In the genomic region with DNA sequence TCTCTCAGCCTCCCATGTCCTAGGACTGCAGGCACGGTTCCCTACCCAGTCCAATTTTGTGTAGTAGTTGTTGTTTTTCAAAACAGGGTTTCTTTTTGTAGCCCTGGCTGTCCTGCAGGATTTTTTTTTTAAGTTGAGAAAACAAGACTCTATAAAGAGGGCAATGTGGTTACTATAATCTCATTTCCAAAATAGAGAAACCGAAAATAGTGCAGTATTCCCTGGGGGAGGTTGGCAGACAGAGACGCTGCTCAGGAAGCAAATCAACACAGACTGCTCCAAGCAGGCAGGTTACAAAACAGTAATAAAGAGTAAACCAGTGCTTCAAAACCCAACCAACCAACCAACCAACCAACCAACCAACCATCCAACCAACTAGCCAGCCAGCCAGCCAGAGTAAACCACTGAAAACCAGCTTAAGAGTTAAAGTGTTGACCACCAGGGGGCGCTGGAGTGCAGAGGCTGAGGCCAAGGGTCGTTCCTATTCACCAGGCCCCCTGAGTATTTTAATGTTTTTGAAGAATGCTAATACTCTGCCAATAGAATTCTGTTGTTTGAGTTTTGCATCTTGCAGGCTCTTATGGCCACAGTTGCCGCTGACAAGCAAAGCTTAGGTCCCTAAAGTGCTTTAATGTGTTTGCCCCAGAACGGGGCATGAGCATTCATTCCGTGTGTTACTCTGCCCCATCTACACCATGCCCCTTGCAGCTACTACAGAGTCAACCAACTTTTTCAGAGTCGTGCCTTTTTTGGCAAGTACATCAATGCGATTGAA, we compare ENCODE assay signal across 9 mouse cellular contexts. TPM values are rescaled to one million over a fixed set of nuclear protein-coding genes. Genes with fewer than 3 reads are reported as not detected.
A peak's percentile ranks its signal among the peaks of the same experiment; 100 is the strongest.
DNase-seq lines count a peak whose midpoint lies in the region; ATAC-seq and TF ChIP-seq lines count a peak whose summit lies in the region.
"Had no signal": no experiment of that assay in that cellular context is flagged by ENCODE, and none has a peak within 500 bp of the region (broad histone marks: within the 10 kb centered on the region; RNA-seq: fewer than 3 reads in every experiment).

No protein-coding gene starts in this region.

- H3K27ac ChIP-seq in forebrain, embryonic 10.5 days: no peak overlapping the region
- no peak overlapping the region for H3K27ac ChIP-seq in forebrain, embryonic 15.5 days (replicated peaks)
- no peak overlapping the region for H3K27ac ChIP-seq in liver, embryonic 14.5 days

- intact Hi-C loops in heart, postnatal 10 days (cut with DNase I): loop anchor here (1.0 to 2.0 kb wide), 2 partner anchors 33 to 176 kb away; no protein-coding TSS in a partner anchor

- ATAC-seq in forebrain, embryonic 15.5 days (replicated peaks): no peak
- ATAC-seq in liver, embryonic 14.5 days (ENCODE audit: insufficient read depth): no peak

- 58% methylated on average over 10 of the region's 10 CpGs for WGBS in forebrain, embryonic 10.5 days
- 53% methylated on average over 10 of the region's 10 CpGs for WGBS in forebrain, embryonic 15.5 days
- 51% methylated on average over 10 of the region's 10 CpGs for WGBS in liver, embryonic 14.5 days (ENCODE audit: insufficient replicate concordance)

- H3K4me2 ChIP-seq in forebrain, embryonic 15.5 days (replicated peaks): no peak overlapping the region
- no peak overlapping the region for H3K4me2 ChIP-seq in liver, embryonic 14.5 days (ENCODE audit: low read depth)

- TF ChIP-seq CTCF in liver, embryonic 14.5 days (IDR thresholded peaks at IDR 0.05; ENCODE audit: low read depth): peak; percentile 94

- H3K27me3 ChIP-seq in forebrain, embryonic 10.5 days (ENCODE audit: poor library complexity, severe bottlenecking): no peaks in the 10 kb centered on the region
- no peaks in the 10 kb centered on the region for H3K27me3 ChIP-seq in forebrain, embryonic 15.5 days
- no peaks in the 10 kb centered on the region for H3K27me3 ChIP-seq in liver, embryonic 14.5 days (ENCODE audit: control insufficient read depth, insufficient read depth, low read length)

- no peak overlapping the region for H3K9ac ChIP-seq in forebrain, embryonic 15.5 days (replicated peaks)
- H3K9ac ChIP-seq in liver, embryonic 14.5 days (replicated peaks): no peak overlapping the region

- H3K36me3 ChIP-seq in forebrain, embryonic 10.5 days (replicated peaks): no peaks in the 10 kb centered on the region
- H3K36me3 ChIP-seq in forebrain, embryonic 15.5 days: no peaks in the 10 kb centered on the region
- H3K36me3 ChIP-seq in liver, embryonic 14.5 days (replicated peaks; ENCODE audit: control insufficient read depth, insufficient read depth, low read depth): no peaks in the 10 kb centered on the region

- TF ChIP-seq EP300 in liver, embryonic 14.5 days (IDR thresholded peaks at IDR 0.05; ENCODE audit: low read depth): no peak

- H3K4me1 ChIP-seq in forebrain, embryonic 10.5 days: 0 out of 2 replicates have a peak, but pooled peaks cover 5% of the 10 kb centered on the region
- no peaks in the 10 kb centered on the region for H3K4me1 ChIP-seq in forebrain, embryonic 15.5 days
- H3K4me1 ChIP-seq in liver, embryonic 14.5 days (replicated peaks; ENCODE audit: control insufficient read depth in 2 of 2, insufficient read depth in 2 of 2, low read length in 1 of 2): peaks cover 9 to 26% of the 10 kb centered on the region in 2 experiments

- no peaks in the 10 kb centered on the region for H3K9me3 ChIP-seq in forebrain, embryonic 10.5 days
- H3K9me3 ChIP-seq in forebrain, embryonic 15.5 days: no peaks in the 10 kb centered on the region
- no peaks in the 10 kb centered on the region for H3K9me3 ChIP-seq in liver, embryonic 14.5 days (ENCODE audit: control insufficient read depth, low read length)

- H3K4me3 ChIP-seq in forebrain, embryonic 10.5 days: no peak overlapping the region
- no peak overlapping the region for H3K4me3 ChIP-seq in forebrain, embryonic 15.5 days
- H3K4me3 ChIP-seq in liver, embryonic 14.5 days (ENCODE audit: insufficient read depth in 1 of 2, low read depth in 2 of 2, low read length in 2 of 2): no peak overlapping the region

- DNase-seq in forebrain, embryonic 10.5 days (ENCODE audit: extremely low spot score, low spot score): peak; percentile 68
- peak; percentile 78 for DNase-seq in right cerebral cortex, postnatal 4 days
- DNase-seq in right cerebral cortex, postnatal 36 days (ENCODE audit: low spot score in 2 of 2): no peak
- DNase-seq in cerebellum, postnatal 25 days: peak; percentile 70 to 85
- peak; percentile 73 to 85 for DNase-seq in heart, postnatal 10 days
- DNase-seq in liver, embryonic 14.5 days (ENCODE audit: low read depth in 3 of 3, low spot score in 3 of 3): no peak
- DNase-seq in spleen, adult 18-20 months: peak; percentile 41 to 79

RNA-seq across cellular contexts. Expression of a gene that starts 6.1 kb away (rescaled TPM):
- 0.27 and 0.46 TPM in 2 replicates for polyA plus RNA-seq in forebrain, embryonic 10.5 days (2016; fragmentation: Nextera tagmentation; extraction: Ambion mirVana)
- 1.3 and 4.6 TPM in 2 replicates for polyA plus RNA-seq in forebrain, embryonic 15.5 days (2015; fragmentation: Nextera tagmentation; extraction: Ambion mirVana)
- 10 to 100 TPM; 87.3 to 90.7 TPM for total RNA-seq in heart, postnatal 10 days (2021)
- polyA plus RNA-seq in liver, embryonic 14.5 days (2012; rRNA removed): 6.6 and 7.9 TPM in 2 replicates
- polyA plus RNA-seq in liver, embryonic 14.5 days (2014; fragmentation: Nextera tagmentation; extraction: Ambion mirVana): 6.9 and 7.3 TPM in 2 replicates
- polyA plus RNA-seq: neural tube, embryonic 14.5 days had no signal

RNA-seq across cellular contexts. Expression of a gene that starts 7.4 kb away (rescaled TPM):
- not detected in 2 replicates for polyA plus RNA-seq in forebrain, embryonic 10.5 days (2016; fragmentation: Nextera tagmentation; extraction: Ambion mirVana)
- not detected in 2 replicates for polyA plus RNA-seq in forebrain, embryonic 15.5 days (2015; fragmentation: Nextera tagmentation; extraction: Ambion mirVana)
- total RNA-seq in heart, postnatal 10 days (2021): not detected
- 78.5 and 87.0 TPM in 2 replicates for polyA plus RNA-seq in liver, embryonic 14.5 days (2012; rRNA removed)
- polyA plus RNA-seq in liver, embryonic 14.5 days (2014; fragmentation: Nextera tagmentation; extraction: Ambion mirVana): 65.7 and 69.6 TPM in 2 replicates
- polyA plus RNA-seq: neural tube, embryonic 14.5 days had no signal

RNA-seq across cellular contexts. Expression of a gene that starts 14.1 kb away (rescaled TPM):
- 412 and 423 TPM in 2 replicates for polyA plus RNA-seq in forebrain, embryonic 10.5 days (2016; fragmentation: Nextera tagmentation; extraction: Ambion mirVana)
- polyA plus RNA-seq in forebrain, embryonic 15.5 days (2015; fragmentation: Nextera tagmentation; extraction: Ambion mirVana): 421 and 426 TPM in 2 replicates
- total RNA-seq in heart, postnatal 10 days (2021): 100 to 1,000 TPM; 270 to 278 TPM
- 230 and 274 TPM in 2 replicates for polyA plus RNA-seq in liver, embryonic 14.5 days (2012; rRNA removed)
- 511 and 557 TPM in 2 replicates for polyA plus RNA-seq in liver, embryonic 14.5 days (2014; fragmentation: Nextera tagmentation; extraction: Ambion mirVana)

RNA-seq across cellular contexts. Expression of a gene that starts 29.4 kb away (rescaled TPM):
- polyA plus RNA-seq in forebrain, embryonic 10.5 days (2016; fragmentation: Nextera tagmentation; extraction: Ambion mirVana): not detected in 2 replicates
- not detected in 2 replicates for polyA plus RNA-seq in forebrain, embryonic 15.5 days (2015; fragmentation: Nextera tagmentation; extraction: Ambion mirVana)
- not detected for total RNA-seq in heart, postnatal 10 days (2021)
- 0.16 and 0.17 TPM in 2 replicates for polyA plus RNA-seq in liver, embryonic 14.5 days (2012; rRNA removed)
- polyA plus RNA-seq in liver, embryonic 14.5 days (2014; fragmentation: Nextera tagmentation; extraction: Ambion mirVana): 0.20 and 0.44 TPM in 2 replicates
- polyA plus RNA-seq: neural tube, embryonic 14.5 days had no signal

RNA-seq across cellular contexts. Expression of a gene that starts 39.3 kb away (rescaled TPM):
- polyA plus RNA-seq in forebrain, embryonic 10.5 days (2016; fragmentation: Nextera tagmentation; extraction: Ambion mirVana): 208 and 210 TPM in 2 replicates
- polyA plus RNA-seq in forebrain, embryonic 15.5 days (2015; fragmentation: Nextera tagmentation; extraction: Ambion mirVana): 225 and 228 TPM in 2 replicates
- 100 to 1,000 TPM; 960 to 987 TPM for total RNA-seq in heart, postnatal 10 days (2021)
- polyA plus RNA-seq in liver, embryonic 14.5 days (2012; rRNA removed): 67.5 and 84.8 TPM in 2 replicates
- 159 and 168 TPM in 2 replicates for polyA plus RNA-seq in liver, embryonic 14.5 days (2014; fragmentation: Nextera tagmentation; extraction: Ambion mirVana)

Comparison
In these comparisons a context has a peak if more than half of its experiments do, and no peak if none do; other contexts are left out.
1. DNase-seq: peak in forebrain, embryonic 10.5 days (single experiment), right cerebral cortex, postnatal 4 days (single experiment), cerebellum, postnatal 25 days (2 of 2), heart, postnatal 10 days (2 of 2) and spleen, adult 18-20 months (2 of 2); none in right cerebral cortex, postnatal 36 days (0 of 2) and liver, embryonic 14.5 days (0 of 3).
2. RNA of a gene that starts 7.4 kb away (polyA plus RNA-seq): 65.7 to 87.0 TPM in liver, embryonic 14.5 days; not detected in forebrain, embryonic 15.5 days and not detected in forebrain, embryonic 10.5 days; every median in the first group is over 10 times any median in the second.